Mouse (Mus musculus): Measurements from ENCODE around the gene Shpk. TPM values are rescaled to one million over a fixed set of nuclear protein-coding genes. Genes with fewer than 3 reads are reported as not detected.

The Shpk gene
- polyA plus RNA-seq, 1 experiment from 2014 or later: 2.9 TPM

Other genes with a start within 250 kb of the Shpk start
- 4.0 and 5.0 TPM in 2 replicates for gene Atp2a3, start 238.3 kb upstream of the Shpk start, polyA plus RNA-seq (2015; fragmentation: Nextera tagmentation; extraction: Ambion mirVana)
- gene P2rx1, start 200.4 kb upstream of the Shpk start, polyA plus RNA-seq (2015; fragmentation: Nextera tagmentation; extraction: Ambion mirVana): 2.6 and 2.8 TPM in 2 replicates
- gene Camkk1, start 180.5 kb upstream of the Shpk start, polyA plus RNA-seq (2015; fragmentation: Nextera tagmentation; extraction: Ambion mirVana): 11.4 and 12.0 TPM in 2 replicates
- gene Ncbp3, start 151.7 kb upstream of the Shpk start, polyA plus RNA-seq (2015; fragmentation: Nextera tagmentation; extraction: Ambion mirVana): 10.9 and 11.6 TPM in 2 replicates
- gene Itgae, start 108.9 kb upstream of the Shpk start, polyA plus RNA-seq (2015; fragmentation: Nextera tagmentation; extraction: Ambion mirVana): 0.28 and 0.40 TPM in 2 replicates
- gene Haspin, start 61.2 kb upstream of the Shpk start, polyA plus RNA-seq (2015; fragmentation: Nextera tagmentation; extraction: Ambion mirVana): 10.9 and 11.5 TPM in 2 replicates
- gene P2rx5, start 39.0 kb upstream of the Shpk start, polyA plus RNA-seq (2015; fragmentation: Nextera tagmentation; extraction: Ambion mirVana): 0.98 and 1.0 TPM in 2 replicates
- gene Emc6, start 22.4 kb upstream of the Shpk start, polyA plus RNA-seq (2015; fragmentation: Nextera tagmentation; extraction: Ambion mirVana): 91.9 and 100 TPM in 2 replicates
- 210 and 221 TPM in 2 replicates for gene Tax1bp3, start 22.4 kb upstream of the Shpk start, polyA plus RNA-seq (2015; fragmentation: Nextera tagmentation; extraction: Ambion mirVana)
- 23.0 and 25.5 TPM in 2 replicates for gene Ctns, start 418 bp upstream of the Shpk start, polyA plus RNA-seq (2015; fragmentation: Nextera tagmentation; extraction: Ambion mirVana)
- 0.24 and 0.34 TPM in 2 replicates for gene Trpv1, start 34.8 kb downstream of the Shpk start, polyA plus RNA-seq (2015; fragmentation: Nextera tagmentation; extraction: Ambion mirVana)
- 0.84 and 0.87 TPM in 2 replicates for gene Trpv3, start 67.9 kb downstream of the Shpk start, polyA plus RNA-seq (2015; fragmentation: Nextera tagmentation; extraction: Ambion mirVana)
- 2.0 and 2.4 TPM in 2 replicates for gene Aspa, start 130.1 kb downstream of the Shpk start, polyA plus RNA-seq (2015; fragmentation: Nextera tagmentation; extraction: Ambion mirVana)
- not detected in 2 replicates for gene Gm49340, start 130.3 kb downstream of the Shpk start, polyA plus RNA-seq (2015; fragmentation: Nextera tagmentation; extraction: Ambion mirVana)
- not detected in 2 replicates for gene Spata22, start 130.3 kb downstream of the Shpk start, polyA plus RNA-seq (2015; fragmentation: Nextera tagmentation; extraction: Ambion mirVana)
- not detected in 2 replicates for gene Olfr20, start 151.3 kb downstream of the Shpk start, polyA plus RNA-seq (2015; fragmentation: Nextera tagmentation; extraction: Ambion mirVana)
- gene Olfr376, start 171.8 kb downstream of the Shpk start, polyA plus RNA-seq (2015; fragmentation: Nextera tagmentation; extraction: Ambion mirVana): 0.13 and 0.17 TPM in 2 replicates
- 0.08 TPM in 1 of 2 replicates, not detected in the other for gene Olfr1, start 200.2 kb downstream of the Shpk start, polyA plus RNA-seq (2015; fragmentation: Nextera tagmentation; extraction: Ambion mirVana)
- gene Olfr378, start 229.0 kb downstream of the Shpk start, polyA plus RNA-seq (2015; fragmentation: Nextera tagmentation; extraction: Ambion mirVana): not detected in 2 replicates

Data from embryonic facial prominence, embryonic 15.5 days (tissue).